Mouse (Mus musculus) right cerebral cortex, postnatal 10 days (tissue): ENCODE results near the gene Plcl2.
"Not testable (repeated sequence)": the region's sequence is repeated elsewhere in the genome, so short reads cannot be mapped to it uniquely, and the experiment has no call there.

Experiments used
- DNase-seq, 2 experiments: peaks; one replicate each; pipeline ENCODE4 v3.0.0; 2021; ENCODE audit warnings: low spot score in 2 of 2

The Plcl2 gene

GRCm38 (mm10) chr17:50625584-50625983 lies 116.4 kb downstream of the Plcl2 start:
- DNase-seq, result no peak

GRCm38 (mm10) chr17:50627658-50628057 lies 118.5 kb downstream of the Plcl2 start:
- no peak for DNase-seq

- no peak for DNase-seq
Observed at GRCm38 (mm10) chr17:50628716-50629115, 119.5 kb downstream of the Plcl2 start.

GRCm38 (mm10) chr17:50630992-50631391 lies 121.8 kb downstream of the Plcl2 start:
- not testable (repeated sequence) for DNase-seq

- DNase-seq, result no peak
Observed at GRCm38 (mm10) chr17:50634008-50634871, 125.0 kb downstream of the Plcl2 start.

- DNase-seq, result no peak
Observed at GRCm38 (mm10) chr17:50635961-50636585, 126.9 kb downstream of the Plcl2 start.

GRCm38 (mm10) chr17:50638791-50639190 lies 129.6 kb downstream of the Plcl2 start:
- no peak for DNase-seq

GRCm38 (mm10) chr17:50641076-50641610 lies 131.9 kb downstream of the Plcl2 start:
- DNase-seq, result no peak

- no peak for DNase-seq
Observed at GRCm38 (mm10) chr17:50641879-50642278, 132.7 kb downstream of the Plcl2 start.

- no peak for DNase-seq
Observed at GRCm38 (mm10) chr17:50643356-50643755, 134.2 kb downstream of the Plcl2 start.

- DNase-seq, result no peak
Observed at GRCm38 (mm10) chr17:50643989-50644388, 134.8 kb downstream of the Plcl2 start.

GRCm38 (mm10) chr17:50648141-50648540 lies 138.9 kb downstream of the Plcl2 start:
- DNase-seq, result not testable (repeated sequence)

- no peak for DNase-seq
Observed at GRCm38 (mm10) chr17:50648757-50649419, 139.7 kb downstream of the Plcl2 start.

GRCm38 (mm10) chr17:50650535-50651223 lies 141.5 kb downstream of the Plcl2 start:
- peak; percentile 70 to 86 for DNase-seq

GRCm38 (mm10) chr17:50654741-50655415 lies 145.7 kb downstream of the Plcl2 start:
- DNase-seq, result no peak

GRCm38 (mm10) chr17:50655416-50655776 lies 146.2 kb downstream of the Plcl2 start:
- peak in 1 of 2 experiments; percentile 16 for DNase-seq

GRCm38 (mm10) chr17:50657321-50657720 lies 148.1 kb downstream of the Plcl2 start:
- DNase-seq, result peak in 1 of 2 experiments; percentile 21

GRCm38 (mm10) chr17:50658901-50659300 lies 149.7 kb downstream of the Plcl2 start:
- peak in 1 of 2 experiments; percentile 15 for DNase-seq

- DNase-seq, result peak; percentile 12 to 18
Observed at GRCm38 (mm10) chr17:50667596-50667995, 158.4 kb downstream of the Plcl2 start.

GRCm38 (mm10) chr17:50668681-50669208 lies 159.5 kb downstream of the Plcl2 start:
- peak; percentile 29 to 35 for DNase-seq

GRCm38 (mm10) chr17:50671416-50671815 lies 162.2 kb downstream of the Plcl2 start:
- DNase-seq, result peak in 1 of 2 experiments; percentile 17
